Mouse (Mus musculus) liver, embryonic 14.5 days (tissue): ENCODE data around the gene Smg6.

Experiments used
- CTCF ChIP-seq: IDR thresholded peaks from 2 replicates; pipeline ENCODE4 v1.5.1; 2016; ENCODE audit warnings: antibody characterized with exemption, low read depth, control low read depth
- EP300 ChIP-seq: IDR thresholded peaks from 2 replicates; pipeline ENCODE4 v1.6.1; 2016; ENCODE audit warnings: antibody characterized with exemption, low read depth

- TF ChIP-seq EP300: no peak
- no peak for TF ChIP-seq CTCF
Measured at GRCm38 (mm10) chr11:75073696-75074095, 148.1 kb downstream of the Smg6 start.
